Mouse (Mus musculus) CH12.LX (cell line): ENCODE measurements around the gene Fam193b.

Experiments
- MXI1 ChIP-seq: IDR thresholded peaks from 2 replicates; pipeline ENCODE4 v1.6.1; 2011; ENCODE audit warnings: mild to moderate bottlenecking, low read depth, low read length, improper control_type of control experiment
- POLR2A ChIP-seq: IDR thresholded peaks from 2 replicates; pipeline ENCODE4 v1.6.1; 2011; ENCODE audit warnings: low read depth, mild to moderate bottlenecking, improper control_type of control experiment, low read length

DNA sequence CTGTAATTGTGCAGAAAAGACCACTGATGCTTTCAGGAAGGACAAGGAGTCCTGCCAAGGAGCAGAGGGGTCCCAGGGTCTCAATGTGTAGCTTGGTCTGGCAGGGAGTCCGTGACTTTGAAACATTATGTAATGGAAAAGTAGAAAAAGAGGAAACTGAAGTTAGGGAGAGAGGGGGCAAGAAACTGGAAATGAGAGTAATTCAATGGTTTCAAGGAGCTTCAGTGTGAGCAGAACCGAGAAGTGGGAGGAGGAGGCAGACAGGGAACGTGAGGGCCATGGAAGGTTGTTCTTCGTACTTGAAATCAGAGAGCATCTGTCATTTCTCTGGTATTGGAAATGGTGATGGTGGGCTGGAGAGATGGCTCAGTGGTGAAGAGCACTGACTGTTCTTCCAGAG lies 51.3 kb downstream of the Fam193b start:
- TF ChIP-seq POLR2A (no peak), MXI1 (no peak)
